Mouse (Mus musculus) CH12.LX (cell line): ENCODE results near the gene Cdc42. TPM values are rescaled to one million over a fixed set of nuclear protein-coding genes. Genes with fewer than 3 reads are reported as not detected.

Experiments
- DNase-seq: peaks from one replicate; pipeline ENCODE4 v3.0.0-alpha.2; 2013; ENCODE audit errors: extremely low read depth
- H3K27ac ChIP-seq: 2 replicates; pipeline ENCODE4 v1.5.1; 2012; ENCODE audit warnings: low read depth, mild to moderate bottlenecking, control low read depth, moderate library complexity; ENCODE audit not compliant: insufficient read depth
- H3K27me3 ChIP-seq: replicated peaks from 2 replicates; pipeline ENCODE3; 2012; ENCODE audit warnings: inconsistent platforms
- H3K36me3 ChIP-seq, 2 experiments: replicated peaks in 1 of 2; 2 replicates each; pipeline versions ENCODE3 to v1.6.1; 2012; ENCODE audit warnings: inconsistent platforms in 1 of 2, low read length in 1 of 2, mild to moderate bottlenecking in 1 of 2, mixed read lengths in 1 of 2, moderate library complexity in 1 of 2; ENCODE audit not compliant: control insufficient read depth in 1 of 2, insufficient read depth in 1 of 2
- H3K4me1 ChIP-seq, 2 experiments: 2 replicates each; pipeline ENCODE4 v1.6.1; 2012; ENCODE audit warnings: inconsistent platforms in 1 of 2, moderate library complexity in 1 of 2; ENCODE audit not compliant: insufficient read depth in 2 of 2, control insufficient read depth in 1 of 2
- H3K4me2 ChIP-seq: 2 replicates; pipeline ENCODE4 v1.6.1; 2012; ENCODE audit warnings: low read depth, mild to moderate bottlenecking, control low read depth; ENCODE audit not compliant: poor library complexity, insufficient read depth, severe bottlenecking
- H3K4me3 ChIP-seq, 3 experiments: fragments of 150-350 bp in 1 of 3; sonication (generic) in 1 of 3; replicated peaks in 1 of 3; 2 replicates each; pipeline versions ENCODE3 to v1.5.1; 2011 to 2012; ENCODE audit warnings: low read depth in 2 of 3, low read length in 2 of 3, mild to moderate bottlenecking in 2 of 3, moderate library complexity in 2 of 3, control low read depth in 1 of 3, improper control_type of control experiment in 1 of 3, inconsistent platforms in 1 of 3, mixed read lengths in 1 of 3; ENCODE audit not compliant: poor library complexity in 1 of 3
- H3K79me2 ChIP-seq: replicated peaks from 2 replicates; pipeline ENCODE4 v1.6.1; 2012; ENCODE audit warnings: mild to moderate bottlenecking, moderate library complexity; ENCODE audit not compliant: control insufficient read depth, poor library complexity, insufficient read depth, severe bottlenecking; ENCODE audit errors: extremely low read depth
- H3K9ac ChIP-seq: 2 replicates; pipeline ENCODE4 v1.6.1; 2012; ENCODE audit warnings: low read depth, mild to moderate bottlenecking, control low read depth, moderate library complexity; ENCODE audit not compliant: insufficient read depth
- H3K9me3 ChIP-seq: replicated peaks from 2 replicates; pipeline ENCODE3; 2012; ENCODE audit warnings: low read length, inconsistent platforms, mixed read lengths
- BHLHE40 ChIP-seq: IDR thresholded peaks from 2 replicates; pipeline ENCODE4 v1.6.1; 2011; ENCODE audit warnings: mild to moderate bottlenecking, low read depth, low read length, improper control_type of control experiment
- CHD2 ChIP-seq: IDR thresholded peaks from 2 replicates; pipeline ENCODE4 v1.6.1; 2011; ENCODE audit warnings: low read length, improper control_type of control experiment
- CTCF ChIP-seq, 2 experiments: IDR thresholded peaks in 1 of 2; conservative IDR thresholded peaks in 1 of 2; 2 replicates each; pipeline ENCODE4 v1.5.1; 2011 to 2012; ENCODE audit warnings: low read depth in 2 of 2, low read length in 2 of 2, improper control_type of control experiment in 1 of 2, inconsistent platforms in 1 of 2, mild to moderate bottlenecking in 1 of 2, moderate library complexity in 1 of 2
- E2F4 ChIP-seq: IDR thresholded peaks from 2 replicates; pipeline ENCODE4 v1.6.1; 2011; ENCODE audit warnings: low read depth, low read length, improper control_type of control experiment; ENCODE audit not compliant: insufficient replicate concordance
- ELF1 ChIP-seq: IDR thresholded peaks from 2 replicates; pipeline ENCODE4 v1.6.1; 2014; ENCODE audit warnings: low read depth, mild to moderate bottlenecking, inconsistent platforms, low read length, improper control_type of control experiment
- EP300 ChIP-seq: IDR thresholded peaks from 2 replicates; pipeline ENCODE4 v1.6.1; 2011; ENCODE audit warnings: low read length, improper control_type of control experiment
- ETS1 ChIP-seq: conservative IDR thresholded peaks from 2 replicates; pipeline ENCODE4 v1.6.1; 2012; ENCODE audit warnings: low read depth, mild to moderate bottlenecking, inconsistent platforms, low read length, improper control_type of control experiment, moderate library complexity
- GABPA ChIP-seq: IDR thresholded peaks from 2 replicates; pipeline ENCODE4 v1.6.1; 2012; ENCODE audit warnings: low read depth, low read length, improper control_type of control experiment, inconsistent platforms; ENCODE audit not compliant: insufficient replicate concordance
- HCFC1 ChIP-seq: IDR thresholded peaks from 2 replicates; pipeline ENCODE4 v1.6.1; 2012; ENCODE audit warnings: low read depth, mild to moderate bottlenecking, inconsistent platforms, low read length, improper control_type of control experiment
- JUN ChIP-seq: IDR thresholded peaks from 2 replicates; pipeline ENCODE4 v1.6.1; 2011; ENCODE audit warnings: low read depth, mild to moderate bottlenecking, low read length, improper control_type of control experiment, moderate library complexity; ENCODE audit not compliant: insufficient read depth
- JUND ChIP-seq: conservative IDR thresholded peaks from 2 replicates; pipeline ENCODE4 v1.6.1; 2011; ENCODE audit warnings: low read depth, low read length, improper control_type of control experiment
- KAT2A ChIP-seq: IDR thresholded peaks from 2 replicates; pipeline ENCODE4 v1.6.1; 2012; ENCODE audit warnings: low read length, improper control_type of control experiment, inconsistent platforms; ENCODE audit not compliant: insufficient replicate concordance
- MAX ChIP-seq: IDR thresholded peaks from 2 replicates; pipeline ENCODE4 v1.6.1; 2011; ENCODE audit warnings: low read length, improper control_type of control experiment
- MAZ ChIP-seq: IDR thresholded peaks from 2 replicates; pipeline ENCODE4 v1.6.1; 2012; ENCODE audit warnings: low read depth, mild to moderate bottlenecking, inconsistent platforms, low read length, improper control_type of control experiment, moderate library complexity
- MXI1 ChIP-seq: IDR thresholded peaks from 2 replicates; pipeline ENCODE4 v1.6.1; 2011; ENCODE audit warnings: mild to moderate bottlenecking, low read depth, low read length, improper control_type of control experiment
- MYC ChIP-seq: IDR thresholded peaks from 2 replicates; pipeline ENCODE4 v1.6.1; 2011; ENCODE audit warnings: low read depth, mild to moderate bottlenecking, improper control_type of control experiment, low read length
- NELFE ChIP-seq: IDR thresholded peaks from 2 replicates; pipeline ENCODE4 v1.6.1; 2011; ENCODE audit warnings: low read depth, low read length, improper control_type of control experiment
- NRF1 ChIP-seq: IDR thresholded peaks from 2 replicates; pipeline ENCODE4 v1.6.1; 2014; ENCODE audit warnings: low read depth, mild to moderate bottlenecking, inconsistent platforms, low read length, improper control_type of control experiment, moderate library complexity
- PAX5 ChIP-seq: IDR thresholded peaks from 2 replicates; pipeline ENCODE4 v1.6.1; 2012; ENCODE audit warnings: low read length, inconsistent platforms, mixed read lengths
- POLR2A ChIP-seq: IDR thresholded peaks from 2 replicates; pipeline ENCODE4 v1.6.1; 2011; ENCODE audit warnings: low read depth, mild to moderate bottlenecking, improper control_type of control experiment, low read length
- RAD21 ChIP-seq: IDR thresholded peaks from 2 replicates; pipeline ENCODE4 v1.6.1; 2011; ENCODE audit warnings: low read depth, mild to moderate bottlenecking, low read length, improper control_type of control experiment, moderate library complexity
- SMC3 ChIP-seq: IDR thresholded peaks from 2 replicates; pipeline ENCODE4 v1.6.1; 2011; ENCODE audit warnings: low read depth, low read length, improper control_type of control experiment
- TCF12 ChIP-seq: IDR thresholded peaks from 2 replicates; pipeline ENCODE4 v1.6.1; 2014; ENCODE audit warnings: low read depth, mild to moderate bottlenecking, inconsistent platforms, low read length, improper control_type of control experiment
- UBTF ChIP-seq: IDR thresholded peaks from 2 replicates; pipeline ENCODE4 v1.6.1; 2012; ENCODE audit warnings: low read depth, mild to moderate bottlenecking, inconsistent platforms, low read length, improper control_type of control experiment, moderate library complexity
- USF1 ChIP-seq: IDR thresholded peaks from 2 replicates; pipeline ENCODE4 v1.6.1; 2014; ENCODE audit warnings: low read depth, mild to moderate bottlenecking, inconsistent platforms, low read length, improper control_type of control experiment
- ZC3H11A ChIP-seq: IDR thresholded peaks from 2 replicates; pipeline ENCODE4 v1.6.1; 2012; ENCODE audit warnings: low read depth, mild to moderate bottlenecking, inconsistent platforms, low read length, improper control_type of control experiment
- ZNF384 ChIP-seq: IDR thresholded peaks from 2 replicates; pipeline ENCODE4 v1.6.1; 2012; ENCODE audit warnings: low read depth, low read length, improper control_type of control experiment, inconsistent platforms
- dilution Hi-C: fragments of 300-500 bp; cut with MboI; formaldehyde crosslinking; loops from 2 replicates; pipeline ENCODE4 v1.14.3; 2020; ENCODE audit warnings: low sequenced_read_pairs; ENCODE audit not compliant: extremely low pct_unique_long_range_greater_than_20kb, extremely low pct_ligation_motif_present
- in situ Hi-C: fragments of 300-500 bp; cut with MboI; formaldehyde crosslinking; loops from 3 replicates; pipeline ENCODE4 v1.14.3; 2019; ENCODE audit warnings: low sequenced_read_pairs, low pct_ligation_motif_present, low pct_unique_long_range_greater_than_20kb, mixed read lengths
- polyA plus RNA-seq: library from polyadenylated mRNA; unstranded; fragments of >175 nt; gene quantifications from 2 replicates; pipeline ENCODE4 v1.2.1, GENCODE M21; 2012; ENCODE audit warnings: low read depth; ENCODE audit not compliant: insufficient read length
- total RNA-seq, 2 experiments: library from RNA; depleted of rRNA; stranded (reverse); fragments of 300-350 nt in 1 of 2; fragments of >200 nt in 1 of 2; gene quantifications; 2 replicates each; pipeline ENCODE4 v1.2.3; 2012 to 2014

The Cdc42 gene
- total and polyA plus RNA-seq, 3 experiments, result 209 to 594 (median 378) TPM

DNA sequence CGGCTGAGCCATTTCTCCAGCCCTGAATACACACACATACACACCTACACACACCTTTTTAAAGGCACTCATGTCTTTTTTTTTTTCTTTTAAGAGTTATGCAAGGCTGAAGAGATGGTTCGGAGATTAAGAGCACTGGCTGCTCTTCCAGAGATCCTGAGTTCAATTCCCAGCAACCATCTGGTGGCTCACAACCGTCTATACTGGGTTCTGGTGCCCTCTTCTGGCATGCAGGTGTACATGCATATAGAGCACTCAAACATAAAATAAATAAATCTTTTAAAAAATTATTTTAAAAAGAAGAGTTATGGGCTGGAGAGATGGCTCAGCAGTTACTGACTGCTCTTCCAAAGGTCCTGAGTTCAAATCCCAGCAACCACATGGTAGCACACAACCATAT, 33.8 kb upstream of the Cdc42 start:
- in situ Hi-C loops, result no loop called here

DNA sequence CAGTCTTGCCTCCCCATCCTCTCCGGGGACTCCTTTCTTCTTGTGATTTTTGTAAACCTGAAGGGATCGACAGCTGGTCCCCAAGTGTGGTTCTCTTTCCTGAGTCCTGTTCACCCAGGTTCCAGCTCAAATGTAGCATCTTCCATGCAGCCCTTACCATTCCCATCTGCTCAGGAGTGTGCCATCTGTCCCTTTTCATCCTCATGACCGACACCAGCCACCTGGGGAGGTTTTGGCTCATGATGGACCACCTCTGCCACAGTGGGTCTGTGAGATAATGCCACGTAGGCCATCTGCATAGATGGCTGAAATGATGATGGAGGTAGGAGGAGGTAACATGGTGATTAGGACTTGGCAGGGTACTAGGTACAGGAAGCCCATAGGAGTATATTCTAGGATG, 32.7 kb upstream of the Cdc42 start:
- H3K79me2 ChIP-seq, result peaks cover 9% of the 10 kb centered on the region; the same call in 1 of the 2 replicates
- H3K27ac ChIP-seq, result no peak overlapping the region
- dilution Hi-C loops, result no loop called here
- DNase-seq, result no peak
- H3K9me3 ChIP-seq, result peaks cover 2% of the 10 kb centered on the region
- no peak overlapping the region for H3K4me3 ChIP-seq
- H3K4me1 ChIP-seq, result peaks cover 6 to 21% of the 10 kb centered on the region in 2 experiments; a peak in 3 of 4 replicates
- H3K4me2 ChIP-seq, result no peak overlapping the region
- TF ChIP-seq ZNF384, result no peak
- TF ChIP-seq JUN, result no peak
- no peak for TF ChIP-seq UBTF
- no peak for TF ChIP-seq RAD21
- TF ChIP-seq ELF1, result no peak
- TF ChIP-seq PAX5, result no peak
- TF ChIP-seq NELFE, result no peak
- no peak for TF ChIP-seq ETS1
- no peak for TF ChIP-seq ZC3H11A
- no peak for TF ChIP-seq MAX
- no peak for TF ChIP-seq JUND
- peaks cover 0 to 12% of the 10 kb centered on the region in 2 experiments for H3K36me3 ChIP-seq
- in situ Hi-C loops, result no loop called here
- no peak overlapping the region for H3K9ac ChIP-seq
- H3K27me3 ChIP-seq, result no peaks in the 10 kb centered on the region

More for the DNA sequence above, 33.8 kb upstream of the Cdc42 start:
- H3K4me3 ChIP-seq, result no peak overlapping the region
- TF ChIP-seq NELFE (no peak), PAX5 (no peak), E2F4 (no peak), CHD2 (no peak), KAT2A (no peak), MYC (no peak), USF1 (no peak), POLR2A (no peak), SMC3 (peak; percentile 28), JUN (no peak), ZC3H11A (no peak), TCF12 (no peak), ZNF384 (no peak), RAD21 (peak; percentile 41), HCFC1 (no peak), CTCF (conservative IDR thresholded peaks at IDR 0.05 in 1 of 2, IDR thresholded peaks at IDR 0.05 in 1 of 2; ENCODE audit: low read depth in 2 of 2, low read length in 2 of 2) (peak in 1 of 2 experiments; percentile 49; a peak in 3 of 4 replicates), BHLHE40 (no peak), MXI1 (no peak), MAX (no peak), ELF1 (no peak), EP300 (no peak), UBTF (no peak), ETS1 (no peak), MAZ (no peak), NRF1 (no peak), GABPA (no peak)
- peaks cover 9% of the 10 kb centered on the region; the same call in 1 of the 2 replicates for H3K79me2 ChIP-seq
- H3K27ac ChIP-seq, result no peak overlapping the region
- no peak overlapping the region for H3K9ac ChIP-seq
- H3K36me3 ChIP-seq, result peaks cover 0 to 12% of the 10 kb centered on the region in 2 experiments
- peaks cover 6 to 21% of the 10 kb centered on the region in 2 experiments; a peak in 3 of 4 replicates for H3K4me1 ChIP-seq
- dilution Hi-C loops, result no loop called here
- no peaks in the 10 kb centered on the region for H3K27me3 ChIP-seq
- no peak overlapping the region for H3K4me2 ChIP-seq
- no peak for DNase-seq
- H3K9me3 ChIP-seq, result peaks cover 5% of the 10 kb centered on the region
